Mouse (Mus musculus) embryonic facial prominence, embryonic 11.5 days (tissue): ENCODE results near the gene Nudt19. TPM values are rescaled to one million over a fixed set of nuclear protein-coding genes. Genes with fewer than 3 reads are reported as not detected.
A peak's percentile ranks its signal among the peaks of the same experiment; 100 is the strongest.
"Not testable (repeated sequence)": the region's sequence is repeated elsewhere in the genome, so short reads cannot be mapped to it uniquely, and the experiment has no call there.

ENCODE experiments used
- ATAC-seq: fragments of 200-750 bp; cut with Nextera tagmentation; replicated peaks from 2 replicates; pipeline ENCODE4 v1.8.0; 2017; ENCODE audit warnings: low read depth; ENCODE audit not compliant: insufficient number of reproducible peaks, low FRiP score, low TSS enrichment
- DNase-seq: peaks from one replicate; pipeline ENCODE4 v3.0.0-alpha.2; 2015; ENCODE audit warnings: low spot score
- H3K27ac ChIP-seq: fragments of 300-500 bp; sonication (generic); replicated peaks from 2 replicates; pipeline ENCODE4 v1.5.1; 2014; ENCODE audit warnings: mild to moderate bottlenecking, low read depth, low read length, control low read depth
- H3K27me3 ChIP-seq: fragments of 300-500 bp; sonication (generic); 2 replicates; pipeline ENCODE4 v1.6.1; 2014; ENCODE audit warnings: mild to moderate bottlenecking, low read length, moderate library complexity, mixed read lengths; ENCODE audit not compliant: control insufficient read depth, insufficient read depth
- H3K36me3 ChIP-seq: fragments of 300-500 bp; sonication (generic); replicated peaks from 2 replicates; pipeline ENCODE4 v1.6.1; 2014; ENCODE audit warnings: low read depth, mild to moderate bottlenecking, low read length, moderate library complexity, mixed read lengths; ENCODE audit not compliant: control insufficient read depth, insufficient read depth
- H3K4me1 ChIP-seq: fragments of 300-500 bp; sonication (generic); 2 replicates; pipeline ENCODE4 v1.6.1; 2014; ENCODE audit warnings: low read length, mixed read lengths; ENCODE audit not compliant: control insufficient read depth, insufficient read depth
- H3K4me2 ChIP-seq: fragments of 300-500 bp; sonication (generic); 2 replicates; pipeline ENCODE4 v1.6.1; 2014; ENCODE audit warnings: low read depth, mild to moderate bottlenecking, control low read depth, low read length, moderate library complexity
- H3K4me3 ChIP-seq: fragments of 300-500 bp; sonication (generic); 2 replicates; pipeline ENCODE4 v1.5.1; 2014; ENCODE audit warnings: low read depth, low read length, control low read depth
- H3K9ac ChIP-seq: fragments of 300-500 bp; sonication (generic); replicated peaks from 2 replicates; pipeline ENCODE4 v1.6.1; 2014; ENCODE audit warnings: mild to moderate bottlenecking, control low read depth, low read length
- H3K9me3 ChIP-seq: fragments of 300-500 bp; sonication (generic); replicated peaks from 2 replicates; pipeline ENCODE4 v1.6.1; 2016; ENCODE audit warnings: mild to moderate bottlenecking, low read length, inconsistent platforms, mixed read lengths; ENCODE audit not compliant: control insufficient read depth
- WGBS: fragments of 180-500 bp; shearing (Covaris S2); extraction: QIAGEN DNeasy Blood & Tissue Kit; methylation state at CpG from one replicate; pipeline ENCODE4 v1.1.7; 2014; 5-methylcytosine and 5-hydroxymethylcytosine counted together
- polyA plus RNA-seq: library from polyadenylated mRNA; unstranded; fragments of >200 nt; fragmentation: Nextera tagmentation; extraction: Ambion mirVana; gene quantifications from 2 replicates; pipeline ENCODE4 v1.2.1, GENCODE M21; 2014

Gene Nudt19
- polyA plus RNA-seq, 1 experiment from 2014 or later = 49.1 TPM

- no peaks in the 10 kb centered on the region for H3K4me1 ChIP-seq
- no peaks in the 10 kb centered on the region for H3K27me3 ChIP-seq
- H3K36me3 ChIP-seq = no peaks in the 10 kb centered on the region
- WGBS = 61% methylated on average over 10 of the region's 10 CpGs
- H3K9ac ChIP-seq = no peak overlapping the region
- ATAC-seq (no peak), DNase-seq (peak; percentile 6)
- H3K4me2 ChIP-seq = no peak overlapping the region
- H3K4me3 ChIP-seq = no peak overlapping the region
- H3K9me3 ChIP-seq = no peaks in the 10 kb centered on the region
- no peak overlapping the region for H3K27ac ChIP-seq
Observed at GRCm38 (mm10) chr7:35553751-35554604, 2.1 kb downstream of the Nudt19 start.

- 36% methylated on average over 4 of the region's 4 CpGs for WGBS
- Histone ChIP-seq H3K9ac (no peak overlapping the region), H3K9me3 (no peaks in the 10 kb centered on the region), H3K4me3 (no peak overlapping the region), H3K27ac (no peak overlapping the region), H3K4me2 (no peak overlapping the region), H3K27me3 (no peaks in the 10 kb centered on the region), H3K36me3 (no peaks in the 10 kb centered on the region), H3K4me1 (no peaks in the 10 kb centered on the region)
- peak; percentile 85 for DNase-seq
- ATAC-seq = no peak
Observed at GRCm38 (mm10) chr7:35545881-35546280, 10.2 kb downstream of the Nudt19 start.

DNA sequence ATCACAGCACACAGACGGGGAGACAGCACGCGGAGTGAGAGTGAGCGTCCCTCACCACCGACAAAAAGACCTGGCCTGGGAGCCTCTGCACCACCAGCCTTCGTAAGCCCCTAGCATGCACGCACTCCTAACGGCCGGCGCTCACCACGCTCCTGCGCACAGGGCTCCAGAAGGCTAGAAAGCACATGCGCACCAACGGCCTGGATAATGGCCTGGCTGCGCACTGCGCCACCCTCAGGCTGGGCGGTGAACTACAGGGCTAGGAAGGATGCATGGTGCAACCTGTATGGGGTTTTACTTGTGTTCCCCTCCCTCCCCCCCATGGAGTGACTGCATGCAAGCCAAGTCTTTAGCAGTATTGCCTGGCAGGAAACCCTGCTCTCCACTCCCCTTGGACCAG lies 18.5 kb downstream of the Nudt19 start, which contains the start of gene Tdrd12:
TSS of gene Tdrd12 (minus strand) at position 184 of the 400 bp plus-strand sequence.
- Histone ChIP-seq H3K27ac (no peak within 1 kb of the TSS), H3K27me3 (no peaks in the 10 kb centered on the region), H3K36me3 (no peaks in the 10 kb centered on the region), H3K4me3 (no peak within 1 kb of the TSS), H3K4me1 (no peaks in the 10 kb centered on the region), H3K9me3 (no peaks in the 10 kb centered on the region), H3K9ac (no peak within 1 kb of the TSS), H3K4me2 (no peak within 1 kb of the TSS)
- WGBS = 83% methylated on average over 17 of the region's 17 CpGs
- DNase-seq (no peak), ATAC-seq (no peak)

- no peaks in the 10 kb centered on the region for H3K9me3 ChIP-seq
- no peak overlapping the region for H3K27ac ChIP-seq
- H3K4me3 ChIP-seq = no peak overlapping the region
- no peaks in the 10 kb centered on the region for H3K36me3 ChIP-seq
- no peak overlapping the region for H3K9ac ChIP-seq
- H3K4me1 ChIP-seq = no peaks in the 10 kb centered on the region
- H3K4me2 ChIP-seq = no peak overlapping the region
- H3K27me3 ChIP-seq = no peaks in the 10 kb centered on the region
- DNase-seq = no peak
- WGBS = 80% methylated on average over 12 of the region's 12 CpGs
- no peak for ATAC-seq
Observed at GRCm38 (mm10) chr7:35535750-35536512, 20.2 kb downstream of the Nudt19 start.

DNA sequence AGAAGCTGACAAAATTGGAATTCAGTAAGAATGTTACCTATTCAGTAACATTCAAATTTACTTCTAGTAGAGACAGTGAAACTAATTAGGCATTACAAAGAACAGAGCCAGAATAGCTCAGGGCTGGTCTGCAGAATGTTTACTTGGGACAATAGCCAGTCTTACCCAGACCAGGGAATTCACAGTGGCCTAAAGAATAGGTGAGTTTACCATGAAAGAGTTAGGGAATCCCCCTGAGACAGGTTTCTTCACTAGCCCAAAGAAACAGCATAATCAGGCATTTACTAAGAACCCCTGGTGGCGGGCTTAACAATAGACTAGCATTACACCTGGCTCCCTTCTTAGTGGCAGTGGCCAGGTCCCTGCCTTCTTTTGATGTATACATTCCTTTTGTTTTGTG lies 25.6 kb downstream of the Nudt19 start:
- not testable (repeated sequence) for H3K27me3 ChIP-seq, H3K27ac ChIP-seq, H3K9ac ChIP-seq, H3K4me3 ChIP-seq, H3K4me2 ChIP-seq, DNase-seq, H3K9me3 ChIP-seq, ATAC-seq, H3K4me1 ChIP-seq, H3K36me3 ChIP-seq
- 50% methylated on average over 1 of the region's 1 CpGs for WGBS

DNA sequence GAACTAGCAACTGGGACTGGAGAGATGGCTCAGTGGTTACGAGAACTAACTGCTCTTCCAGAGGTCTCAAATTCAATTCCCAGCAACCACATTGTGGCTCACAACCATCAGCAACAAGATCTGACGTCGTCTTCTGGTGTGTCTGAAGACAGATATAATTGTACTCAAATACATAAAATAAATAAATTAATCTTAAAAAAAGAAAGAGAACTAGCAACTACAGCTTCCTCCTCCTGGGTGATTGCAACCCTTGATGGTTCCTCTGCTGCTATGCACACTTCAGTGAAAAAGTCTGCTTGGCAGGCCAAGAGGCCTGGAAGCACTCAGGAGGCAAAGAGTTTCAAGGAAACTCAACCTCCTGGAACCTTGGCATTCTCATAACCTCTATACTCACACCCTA lies 26.1 kb downstream of the Nudt19 start:
- 79% methylated on average over 3 of the region's 3 CpGs for WGBS
- no peak for ATAC-seq

GRCm38 (mm10) chr7:35526795-35527194 lies 29.3 kb downstream of the Nudt19 start:
- 85% methylated on average over 2 of the region's 2 CpGs for WGBS
- ATAC-seq (no peak), DNase-seq (no peak)
- H3K27ac ChIP-seq = no peak overlapping the region
- H3K4me1 ChIP-seq = no peaks in the 10 kb centered on the region
- no peaks in the 10 kb centered on the region for H3K27me3 ChIP-seq
- no peak overlapping the region for H3K9ac ChIP-seq
- no peak overlapping the region for H3K4me2 ChIP-seq
- no peak overlapping the region for H3K4me3 ChIP-seq
- H3K9me3 ChIP-seq = no peaks in the 10 kb centered on the region
- no peaks in the 10 kb centered on the region for H3K36me3 ChIP-seq

More for the DNA sequence above, 26.1 kb downstream of the Nudt19 start:
- Histone ChIP-seq H3K4me3 (no peak overlapping the region), H3K4me2 (no peak overlapping the region), H3K27ac (no peak overlapping the region), H3K9me3 (no peaks in the 10 kb centered on the region), H3K27me3 (no peaks in the 10 kb centered on the region), H3K9ac (no peak overlapping the region), H3K36me3 (no peaks in the 10 kb centered on the region), H3K4me1 (no peaks in the 10 kb centered on the region)
- no peak for DNase-seq

GRCm38 (mm10) chr7:35501995-35502394 lies 54.1 kb downstream of the Nudt19 start:
- no peak overlapping the region for H3K4me3 ChIP-seq
- no peak overlapping the region for H3K4me2 ChIP-seq
- 20% methylated on average over 4 of the region's 4 CpGs for WGBS
- no peaks in the 10 kb centered on the region for H3K27me3 ChIP-seq
- DNase-seq = peak; percentile 61
- H3K36me3 ChIP-seq = no peaks in the 10 kb centered on the region
- ATAC-seq = no peak
- no peaks in the 10 kb centered on the region for H3K4me1 ChIP-seq
- no peaks in the 10 kb centered on the region for H3K9me3 ChIP-seq
- H3K27ac ChIP-seq = no peak overlapping the region
- H3K9ac ChIP-seq = no peak overlapping the region
